Mouse (Mus musculus) cerebellum, postnatal 25 days (tissue): Measurements from ENCODE around the gene Rsc1a1.

Experiments
- DNase-seq, 2 experiments: peaks; one replicate each; pipeline ENCODE4 v3.0.0; 2021; ENCODE audit warnings: mixed read lengths in 2 of 2

Rsc1a1 gene

DNA sequence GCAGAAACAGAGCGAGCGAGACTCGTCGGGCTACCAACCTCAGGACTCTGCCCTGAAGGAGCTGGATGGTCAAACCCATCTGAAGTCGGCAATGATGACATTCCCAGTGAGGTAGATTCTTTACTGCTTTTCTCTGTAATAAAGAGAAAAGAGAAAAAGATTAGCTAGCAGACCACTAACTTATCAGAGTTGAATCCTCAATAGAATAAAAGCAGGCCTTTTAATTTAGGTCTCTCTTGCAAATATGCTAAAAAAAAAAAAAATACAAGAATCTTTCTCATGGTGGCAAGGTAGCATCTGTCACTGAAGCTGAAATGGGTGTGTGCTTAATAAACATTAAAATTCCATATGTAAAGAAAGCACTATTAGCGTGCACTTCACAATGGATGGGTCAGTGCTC, at the start of gene Rsc1a1:
Rsc1a1 (minus strand) TSS at position 101 of the 400 bp plus-strand sequence.
- DNase-seq, result no peak

DNA sequence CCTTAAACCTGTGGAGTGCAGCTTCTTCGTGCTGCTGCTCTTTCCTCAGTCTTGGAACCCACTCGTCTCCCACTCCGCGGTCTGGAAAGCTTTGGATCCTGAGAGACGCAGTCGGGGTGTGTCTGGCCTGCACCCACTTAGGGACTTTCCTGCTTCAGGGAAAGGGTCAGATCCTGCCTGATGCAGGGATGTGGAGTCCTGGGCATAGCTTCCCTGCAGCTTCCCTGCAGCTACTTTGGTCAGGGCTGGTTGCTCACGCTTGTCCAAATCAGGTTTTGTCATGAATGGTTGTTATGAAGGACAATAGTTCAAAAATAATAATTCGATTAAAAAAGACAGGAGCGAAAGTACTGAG, 49.8 kb upstream of the Rsc1a1 start:
- no peak for DNase-seq

DNA sequence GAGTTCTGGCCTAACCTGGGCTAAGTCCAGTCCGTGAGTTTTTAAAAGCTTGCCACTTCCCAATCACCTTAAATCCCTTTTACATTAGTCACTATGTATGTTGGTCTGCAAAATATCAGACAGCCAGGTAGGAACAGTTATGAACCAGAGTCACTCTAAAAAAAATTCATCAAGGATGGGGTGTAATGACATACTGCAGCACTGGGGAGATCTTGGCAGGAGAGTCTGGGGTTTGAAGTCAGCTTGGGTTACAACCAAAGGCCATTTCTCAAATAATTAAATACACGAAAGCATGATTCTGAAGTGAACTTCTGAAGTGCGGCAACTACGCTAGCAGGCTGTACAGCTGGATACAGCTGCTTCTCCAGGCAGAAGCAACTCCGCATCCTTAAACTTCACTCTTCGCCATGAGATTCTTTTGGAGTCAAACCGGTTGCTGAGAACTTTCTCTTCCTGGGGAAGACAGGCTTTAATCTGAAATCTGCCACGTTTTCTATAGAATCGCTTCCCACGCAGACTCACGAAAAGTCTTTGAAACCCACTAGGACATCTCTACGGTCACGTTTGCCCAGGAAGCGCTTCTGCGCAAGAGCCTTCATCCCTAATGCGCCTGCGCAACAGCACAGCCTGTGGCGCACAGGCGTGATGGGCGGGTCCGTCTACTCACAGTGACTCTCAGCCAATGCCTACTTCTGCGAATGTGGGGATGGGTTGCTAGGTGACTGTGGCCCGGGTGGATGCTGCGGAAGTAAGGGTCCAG, 49.2 kb upstream of the Rsc1a1 start:
- DNase-seq, result peak; percentile 87 to 94

DNA sequence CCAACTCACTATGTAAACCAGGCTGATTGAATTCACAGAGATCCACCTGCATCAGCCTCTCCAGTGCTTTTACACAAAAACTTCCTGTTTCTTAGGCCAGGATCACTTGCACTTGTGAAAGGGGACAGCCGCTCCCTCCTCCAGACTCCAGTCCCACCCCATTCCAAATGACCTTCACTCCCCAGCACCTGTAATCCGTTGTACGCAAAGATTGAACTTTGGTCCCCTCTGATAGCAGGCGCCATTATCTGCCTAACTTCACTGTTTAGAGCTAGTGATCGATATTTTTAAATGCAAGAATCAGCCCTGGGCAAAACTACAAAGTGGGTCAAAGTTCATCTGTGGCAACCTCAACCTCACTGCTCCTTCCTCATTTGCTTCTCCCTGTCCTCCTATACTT, 46.4 kb upstream of the Rsc1a1 start:
- no peak for DNase-seq

DNA sequence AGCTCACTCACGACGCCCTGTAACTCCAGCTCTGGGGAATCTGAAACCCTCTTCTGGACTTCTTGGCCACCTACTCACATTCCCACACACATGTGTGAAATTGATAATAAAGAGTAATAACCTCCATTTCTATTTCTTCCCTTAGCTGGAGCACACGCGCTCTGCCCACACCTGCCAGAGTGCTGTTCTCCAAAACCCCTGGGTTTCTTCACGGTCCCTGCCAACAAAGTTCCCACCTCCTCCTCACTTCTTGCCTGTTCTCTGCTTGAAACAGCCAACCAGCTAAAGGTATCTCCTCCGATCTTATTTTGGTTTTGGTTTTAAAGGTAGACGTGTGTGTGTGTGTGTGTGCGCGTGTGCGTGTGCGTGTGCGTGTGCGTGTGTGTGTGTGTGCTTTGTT, 45.0 kb upstream of the Rsc1a1 start:
- DNase-seq, result no peak

DNA sequence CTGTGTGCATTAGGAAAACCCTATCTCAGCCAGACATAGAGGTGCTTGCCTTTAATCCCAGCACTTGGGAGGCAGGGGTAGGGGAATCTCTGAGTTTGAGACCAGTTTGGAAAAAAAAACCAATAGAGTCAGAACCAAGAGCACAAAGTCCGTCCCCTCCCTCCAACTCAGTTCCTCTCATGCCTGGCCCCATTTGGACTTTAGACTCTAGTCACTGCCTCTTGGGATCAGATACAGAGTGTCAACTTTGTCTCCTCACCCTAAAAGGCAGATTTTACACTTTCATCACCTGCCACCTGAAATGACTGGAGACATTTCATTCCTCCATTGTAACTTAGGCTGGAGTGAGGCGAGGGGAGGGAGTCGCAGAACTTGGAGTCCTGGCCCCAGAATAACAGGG, 43.9 kb upstream of the Rsc1a1 start:
- no peak for DNase-seq

DNA sequence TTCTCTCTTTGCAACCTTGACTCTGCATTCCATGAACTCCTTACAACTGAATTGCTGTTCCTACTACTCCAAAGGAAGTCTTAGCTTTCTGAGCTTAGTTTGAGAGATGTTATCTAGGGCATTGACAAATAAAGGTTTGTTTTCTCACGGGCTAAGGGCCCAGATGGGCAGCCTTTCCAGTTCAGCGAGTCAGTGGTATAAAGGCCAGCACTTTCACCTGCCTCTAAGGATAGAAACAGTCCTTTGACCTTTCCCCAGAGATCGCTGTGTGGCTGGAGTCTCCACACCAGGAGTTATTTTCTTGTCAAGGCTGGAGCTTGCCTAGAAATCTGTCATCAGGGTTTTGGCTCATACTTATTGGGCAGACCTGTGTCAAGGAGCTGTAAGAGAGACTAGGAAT, 40.3 kb upstream of the Rsc1a1 start:
- DNase-seq, result no peak

DNA sequence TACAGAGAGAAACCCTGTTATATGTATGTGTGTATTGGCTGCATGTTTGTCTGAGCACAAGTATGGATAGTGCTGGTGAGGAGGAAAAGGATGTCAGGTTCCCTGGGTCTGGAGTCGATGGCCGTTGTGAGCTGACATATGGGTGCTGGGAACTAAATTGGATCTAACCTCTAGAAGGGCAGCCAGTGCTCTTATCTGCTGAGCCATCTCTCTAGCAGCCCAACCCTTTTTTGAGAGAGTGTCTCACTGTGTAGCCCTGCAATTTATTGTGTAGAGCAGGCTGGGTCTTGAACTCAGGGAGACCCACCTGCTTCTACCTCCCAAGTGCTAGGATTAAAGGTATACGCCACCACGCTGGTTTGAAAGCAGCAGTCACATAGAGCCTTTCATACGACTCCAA, 39.9 kb upstream of the Rsc1a1 start:
- no peak for DNase-seq

DNA sequence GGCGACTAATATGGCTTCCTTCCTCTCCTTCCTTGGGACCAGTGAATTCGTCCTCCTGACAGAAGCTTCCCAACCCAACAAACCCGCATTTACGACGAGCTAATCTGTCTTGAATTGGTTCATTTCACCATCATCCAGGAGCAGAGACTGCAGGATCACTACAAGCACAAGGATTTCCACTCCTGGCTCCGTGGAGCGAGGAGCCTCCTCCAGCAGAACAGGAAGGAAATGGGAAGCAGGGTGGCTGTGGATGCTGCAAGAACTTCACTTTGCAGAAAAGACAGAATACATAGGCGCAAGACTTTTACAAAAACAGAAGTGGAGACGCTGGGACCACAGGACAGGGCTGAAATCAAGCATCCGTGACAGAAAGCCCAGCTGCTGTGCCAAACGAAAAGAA, 39.2 kb upstream of the Rsc1a1 start:
- DNase-seq, result no peak

DNA sequence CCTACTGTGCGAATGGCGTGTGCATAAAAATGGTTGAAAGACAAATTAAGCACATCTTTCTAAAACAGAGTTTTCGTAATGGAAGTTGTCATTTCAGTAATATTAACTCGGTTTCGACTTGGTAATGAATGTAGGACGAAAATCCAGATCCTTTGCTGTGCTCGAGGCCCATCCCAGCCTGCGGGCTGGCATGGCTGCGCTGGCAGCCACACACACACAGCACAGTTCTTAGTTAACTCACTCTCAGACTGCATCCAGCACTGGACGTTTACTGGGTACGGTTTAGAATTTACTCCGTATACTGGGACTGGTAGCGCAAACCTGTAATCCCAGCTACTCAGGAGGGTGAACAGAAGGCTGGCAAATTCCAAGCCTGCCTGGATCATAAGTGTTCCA, 38.3 kb upstream of the Rsc1a1 start:
- DNase-seq, result peak in 1 of 2 experiments; percentile 45

DNA sequence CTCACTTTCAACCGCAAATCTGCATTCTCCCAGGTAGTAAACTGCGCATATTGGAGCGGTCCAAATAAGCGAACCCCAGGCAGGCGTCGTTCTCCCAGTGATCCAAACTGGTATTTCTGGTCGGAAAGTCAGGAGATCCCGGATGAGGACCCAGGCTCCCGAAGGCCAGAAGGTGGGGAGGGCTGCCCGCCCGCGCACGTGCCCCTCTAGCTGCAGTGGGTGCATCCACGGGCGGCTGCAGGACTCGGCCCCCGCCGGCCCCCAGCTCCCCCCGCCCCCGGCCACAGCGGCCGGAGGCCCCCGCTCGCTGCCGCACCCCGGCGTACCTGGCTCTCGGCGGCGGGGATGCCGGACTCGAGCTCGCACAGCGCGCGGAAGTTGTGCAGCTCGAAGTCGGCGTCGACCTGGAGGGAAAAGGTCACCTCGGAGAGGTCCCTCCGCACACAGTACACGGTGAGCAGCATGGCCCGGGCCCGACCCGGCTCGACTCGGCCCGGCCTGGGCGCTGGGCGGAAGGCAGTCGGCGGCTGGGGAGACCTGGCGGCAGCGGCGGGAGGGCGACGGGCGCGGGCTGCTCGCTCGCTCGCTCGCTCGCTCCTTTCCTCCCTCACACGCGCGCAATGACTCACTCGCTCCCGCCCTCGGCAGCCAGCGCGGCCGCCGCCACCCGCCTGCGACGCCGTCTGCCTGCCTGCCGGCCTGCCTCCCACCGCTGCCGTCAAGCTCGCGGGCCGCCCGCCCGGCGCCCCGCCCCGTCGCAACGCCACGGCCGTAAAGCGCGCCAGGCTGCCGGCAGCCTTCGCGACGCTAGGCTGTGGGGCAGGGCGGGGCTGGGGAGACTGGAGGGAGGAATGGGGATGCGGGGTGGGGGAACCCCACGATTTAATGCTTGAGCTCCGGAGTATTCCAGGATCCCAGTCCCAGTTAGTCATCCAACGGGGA, 37.6 kb upstream of the Rsc1a1 start, which contains the start of gene Ddi2:
Ddi2 (minus strand) TSS at position 689 of the 942 bp plus-strand sequence.
- peak; percentile 96 to 98 for DNase-seq

DNA sequence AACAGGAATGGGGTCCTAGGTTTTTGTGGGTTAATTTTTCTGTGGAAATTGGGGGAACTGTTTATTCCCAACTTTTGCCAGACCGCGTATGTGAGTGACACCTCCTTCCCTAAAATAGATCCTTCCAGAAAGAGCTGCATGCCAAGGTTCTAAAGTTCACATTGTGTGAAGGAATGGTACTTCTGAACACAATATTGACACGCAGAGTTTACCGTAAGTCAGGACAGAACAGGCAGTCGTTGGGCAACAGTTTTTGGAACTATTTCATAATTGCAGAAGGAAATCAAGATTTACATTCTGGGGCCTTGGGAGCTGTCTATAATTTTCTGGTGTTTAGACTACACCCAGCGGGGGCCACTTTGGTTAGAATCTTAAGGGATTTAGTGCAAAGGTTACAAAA, 36.6 kb upstream of the Rsc1a1 start:
- no peak for DNase-seq

DNA sequence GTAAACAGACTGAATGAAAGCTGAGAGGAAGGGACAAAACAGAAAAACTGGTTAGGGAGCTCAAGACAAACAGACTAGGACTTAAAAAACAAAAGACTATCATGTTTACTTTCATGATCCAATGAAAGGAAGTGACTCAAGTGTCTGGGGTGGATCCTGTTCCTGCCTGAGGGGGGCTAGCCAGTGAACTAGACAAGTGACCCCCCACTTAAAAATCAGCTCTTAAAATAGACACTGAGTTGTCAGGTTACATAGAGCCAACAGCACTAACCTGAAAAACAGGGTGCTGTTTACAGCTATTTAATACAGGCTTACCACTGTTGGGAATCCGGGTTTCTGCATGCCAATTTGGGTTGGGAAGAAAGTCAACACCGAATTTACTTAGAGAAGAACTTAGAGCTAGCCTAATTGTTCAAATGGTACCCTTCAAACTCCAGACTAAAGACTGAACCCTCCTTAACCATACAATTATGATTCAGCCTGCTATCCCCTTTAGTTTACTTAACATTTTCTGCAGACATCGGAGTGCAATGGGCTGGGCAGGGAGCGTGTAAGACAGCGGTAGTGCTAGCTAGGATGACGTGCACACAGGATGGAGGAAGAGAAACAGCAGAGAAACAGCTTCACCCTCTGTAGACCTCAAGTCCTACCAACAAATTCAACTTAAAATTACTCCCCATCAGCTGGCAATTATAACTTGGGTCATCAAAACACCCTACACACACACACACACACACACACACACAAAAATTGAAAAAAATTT, 35.5 kb upstream of the Rsc1a1 start:
- DNase-seq, result no peak

DNA sequence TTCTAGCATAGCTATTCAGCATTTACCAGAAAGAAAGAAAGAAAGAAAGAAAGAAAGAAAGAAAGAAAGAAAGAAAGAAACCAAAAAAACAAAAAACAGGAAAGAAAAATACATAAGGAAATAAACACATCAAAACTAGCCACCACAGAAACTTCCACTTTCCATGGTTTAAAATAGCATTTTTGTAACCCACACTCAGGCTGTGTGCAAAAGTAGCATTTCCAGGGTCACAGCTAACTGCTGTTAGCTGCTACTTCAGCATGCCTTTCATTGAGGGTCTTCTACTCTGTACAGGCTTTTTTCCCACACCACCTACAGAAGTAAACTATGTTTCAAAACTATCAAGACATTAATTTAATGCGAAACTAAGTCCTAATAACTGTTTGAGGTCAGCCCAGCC, 33.9 kb upstream of the Rsc1a1 start:
- DNase-seq, result no peak

DNA sequence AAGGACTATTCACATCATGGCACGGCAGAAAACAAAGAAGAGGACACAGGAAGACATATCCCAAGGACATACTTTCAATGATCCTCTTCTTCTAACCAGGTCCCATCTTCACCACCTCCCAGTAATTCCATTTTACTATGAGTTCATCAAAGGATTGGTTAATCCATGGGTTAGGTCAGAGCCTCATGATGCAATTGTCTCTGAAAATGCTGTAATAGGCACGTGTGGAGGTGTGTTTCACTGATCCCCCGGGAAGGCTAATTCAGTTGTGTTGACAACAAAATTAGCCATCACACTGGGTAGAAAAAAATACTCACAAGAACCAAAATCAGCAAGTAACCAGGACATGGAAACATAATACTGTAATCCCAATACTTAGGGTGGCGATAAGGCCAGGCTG, 32.2 kb upstream of the Rsc1a1 start:
- DNase-seq, result no peak

DNA sequence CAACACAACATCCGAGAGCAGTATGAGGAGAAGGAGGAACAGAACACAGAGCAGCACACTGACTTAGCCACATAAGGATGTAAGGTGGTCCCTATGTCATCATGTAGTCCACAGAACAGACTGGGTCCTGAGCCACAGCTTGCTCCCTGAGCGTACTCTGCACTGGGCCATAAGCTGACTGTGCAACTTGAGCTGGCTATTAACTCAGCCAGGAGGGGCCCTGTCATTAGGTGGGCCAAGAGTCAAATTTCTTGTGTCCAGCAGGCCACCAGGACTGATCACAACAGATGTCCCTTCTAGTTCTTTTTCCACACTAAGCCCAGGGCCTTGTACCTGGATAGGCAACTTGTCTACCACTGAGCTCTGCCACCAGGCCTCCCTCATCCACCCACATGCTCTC, 29.6 kb upstream of the Rsc1a1 start:
- DNase-seq, result no peak

DNA sequence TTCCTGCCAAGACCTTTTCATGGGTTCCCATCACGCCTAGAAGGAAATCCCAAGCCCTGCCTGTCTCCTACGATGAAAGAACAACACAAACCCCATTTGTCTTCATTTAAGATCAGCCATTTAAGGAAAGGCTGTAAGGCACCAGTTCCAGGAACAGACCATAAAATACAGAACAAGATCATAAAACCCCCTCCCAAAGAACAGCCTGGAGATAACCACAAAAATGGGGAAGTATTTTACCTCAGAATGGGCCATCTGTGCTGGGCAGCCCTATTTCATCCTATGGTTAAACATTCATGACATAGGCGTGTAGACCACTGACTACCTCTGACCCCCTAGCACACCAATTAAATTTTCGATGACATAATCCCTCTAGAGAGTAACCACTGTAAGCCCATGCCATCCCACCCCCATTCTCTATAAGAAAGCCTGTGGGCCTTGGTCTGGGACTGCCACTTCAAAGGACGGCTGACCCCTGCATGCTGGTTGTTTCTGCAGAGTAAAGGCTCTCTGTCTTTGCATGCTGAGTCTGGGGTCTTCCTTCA, 28.3 kb upstream of the Rsc1a1 start:
- no peak for DNase-seq

DNA sequence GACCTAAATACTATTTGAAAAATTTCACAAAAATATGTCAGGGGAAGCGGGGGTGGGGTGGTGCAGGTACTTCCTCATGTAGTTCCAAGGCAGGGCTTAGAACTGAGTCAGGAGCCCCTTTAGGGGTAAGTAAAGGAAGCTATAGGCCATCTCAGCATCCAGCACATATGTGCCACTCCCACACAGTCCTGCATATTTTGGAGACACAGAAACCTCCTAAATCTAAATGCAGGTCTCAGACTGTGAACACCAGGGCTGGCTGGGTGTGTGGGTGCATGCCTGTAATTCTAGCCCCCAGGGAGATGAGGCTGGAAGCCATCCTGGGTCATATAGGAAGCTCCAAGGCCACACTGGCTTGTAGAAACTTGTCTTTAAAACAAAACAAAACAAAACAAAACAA, 25.9 kb upstream of the Rsc1a1 start:
- DNase-seq, result no peak

DNA sequence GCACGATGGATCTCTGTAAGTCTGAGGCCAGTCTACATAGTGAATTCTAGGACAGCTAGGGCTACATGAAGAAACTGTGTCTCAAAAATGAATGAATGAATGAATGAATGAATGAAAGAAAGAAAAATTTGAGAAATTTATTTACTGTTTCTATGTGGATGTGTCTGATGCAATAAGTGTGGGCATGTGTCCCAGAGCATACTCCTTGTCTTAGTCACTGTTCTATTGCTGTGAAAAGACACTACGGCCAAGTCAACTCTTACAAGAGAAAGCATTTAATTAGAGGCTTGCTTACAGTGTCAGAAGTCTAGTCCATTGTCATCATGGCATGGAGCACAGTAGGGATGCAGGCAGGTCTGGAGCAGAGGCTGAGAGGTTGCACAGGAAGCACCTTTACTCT, 23.6 kb upstream of the Rsc1a1 start:
- DNase-seq, result no peak

DNA sequence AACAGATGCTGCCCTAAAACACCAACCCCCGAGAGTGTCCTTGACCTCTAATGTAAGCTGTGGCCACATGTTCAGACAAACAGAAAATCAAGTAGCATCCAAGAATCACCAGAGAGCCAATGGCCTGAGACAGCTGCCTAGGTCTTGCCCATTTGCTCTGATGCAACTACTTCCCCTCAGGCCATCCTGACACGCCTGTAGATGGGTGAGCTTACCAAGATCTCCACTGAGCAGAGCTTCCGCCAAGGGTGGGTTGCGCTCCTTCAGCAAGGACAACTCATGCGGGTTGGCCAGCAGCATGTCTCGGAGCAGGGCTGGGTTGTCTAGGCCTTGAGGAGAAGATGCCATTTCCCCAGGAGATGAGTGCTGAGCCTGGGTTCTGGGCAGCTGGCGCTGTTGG, 22.6 kb upstream of the Rsc1a1 start:
- no peak for DNase-seq

DNA sequence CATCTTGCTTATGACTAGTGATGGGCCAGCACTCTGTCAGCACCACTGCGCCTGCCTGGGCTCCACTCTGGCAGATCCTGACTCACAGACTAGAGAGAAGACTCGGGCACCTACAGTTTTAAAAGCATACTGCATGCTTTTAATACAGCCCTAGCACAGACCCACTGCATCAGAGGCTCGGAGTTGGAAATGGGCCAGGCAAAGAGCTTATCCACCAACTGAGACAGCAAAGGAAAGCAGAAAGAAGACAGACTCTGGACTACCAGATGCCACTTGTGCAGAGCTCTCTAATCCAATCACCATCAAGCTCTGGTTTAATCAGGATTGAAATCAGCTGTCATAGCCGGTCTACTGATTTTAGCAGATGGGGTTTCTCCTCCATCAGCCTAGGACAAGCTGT, 19.9 kb upstream of the Rsc1a1 start:
- peak in 1 of 2 experiments; percentile 43 for DNase-seq

DNA sequence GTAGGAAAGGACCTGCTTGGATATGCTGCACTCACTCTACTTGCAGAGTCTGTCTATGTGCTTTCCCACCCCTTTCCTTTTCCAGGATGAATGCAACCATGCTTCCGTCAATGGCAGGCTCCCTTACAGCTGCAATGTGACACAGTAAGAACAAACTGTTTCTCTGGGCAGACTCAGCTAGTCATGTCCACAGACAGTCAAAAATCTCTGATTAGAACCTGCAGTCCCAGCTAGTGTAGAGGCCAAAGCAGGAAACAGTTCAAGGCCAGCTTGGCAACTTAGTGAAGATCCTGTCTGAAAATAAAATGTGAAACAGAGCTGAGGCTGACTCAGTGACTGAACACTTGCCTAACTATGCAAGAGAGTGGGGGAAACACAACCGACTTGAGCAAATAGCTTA, 19.2 kb upstream of the Rsc1a1 start:
- no peak for DNase-seq

DNA sequence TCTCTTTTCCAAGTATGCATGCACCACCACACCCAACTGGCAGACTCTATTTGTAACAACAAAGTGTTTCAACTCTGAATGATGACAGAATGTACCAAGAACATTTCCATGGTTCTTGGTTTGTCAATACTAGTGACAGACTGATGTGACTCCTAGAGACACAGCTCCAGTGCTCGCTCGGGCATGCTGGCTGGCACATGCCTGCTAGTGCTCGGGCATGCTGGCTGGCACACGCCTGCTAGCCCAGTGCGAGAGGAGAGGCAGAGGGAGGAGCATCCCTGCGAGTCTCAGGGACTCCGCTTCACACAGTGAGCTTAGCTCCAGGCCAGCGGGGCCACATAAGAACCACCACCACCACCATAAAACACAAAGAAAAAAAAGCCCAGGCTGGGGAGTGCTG, 9.3 kb upstream of the Rsc1a1 start:
- DNase-seq, result no peak
